Mouse (Mus musculus) ovary, postnatal 14 days (tissue): ENCODE data around the gene Cep250.

ENCODE experiments used
- DNase-seq: peaks from one replicate; pipeline ENCODE4 v3.0.0; 2022; ENCODE audit warnings: low spot score

Gene Cep250

DNA sequence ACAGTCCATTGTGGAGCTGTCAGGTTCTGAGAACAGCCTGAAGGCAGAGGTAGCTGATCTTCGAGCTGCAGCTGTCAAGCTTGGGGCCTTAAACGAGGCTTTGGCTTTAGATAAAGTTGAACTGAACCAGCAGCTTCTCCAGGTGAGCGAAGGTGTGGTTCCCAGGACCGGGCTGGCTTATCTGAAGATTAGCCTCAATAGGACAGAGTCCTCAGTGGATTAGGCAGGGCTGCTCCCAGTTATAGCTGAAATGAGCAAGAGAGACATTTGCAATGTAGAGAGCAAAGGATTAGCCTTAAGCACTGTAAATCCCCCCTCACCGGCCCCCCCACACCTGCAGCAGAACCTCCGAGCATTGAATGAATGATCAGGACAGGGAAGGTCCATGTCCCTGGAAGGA lies 17.1 kb downstream of the Cep250 start:
- DNase-seq = no peak

- no peak for DNase-seq
Measured at GRCm38 (mm10) chr2:155974087-155974731, 18.0 kb downstream of the Cep250 start.

GRCm38 (mm10) chr2:155979328-155979991 lies 23.2 kb downstream of the Cep250 start:
- DNase-seq = no peak

DNA sequence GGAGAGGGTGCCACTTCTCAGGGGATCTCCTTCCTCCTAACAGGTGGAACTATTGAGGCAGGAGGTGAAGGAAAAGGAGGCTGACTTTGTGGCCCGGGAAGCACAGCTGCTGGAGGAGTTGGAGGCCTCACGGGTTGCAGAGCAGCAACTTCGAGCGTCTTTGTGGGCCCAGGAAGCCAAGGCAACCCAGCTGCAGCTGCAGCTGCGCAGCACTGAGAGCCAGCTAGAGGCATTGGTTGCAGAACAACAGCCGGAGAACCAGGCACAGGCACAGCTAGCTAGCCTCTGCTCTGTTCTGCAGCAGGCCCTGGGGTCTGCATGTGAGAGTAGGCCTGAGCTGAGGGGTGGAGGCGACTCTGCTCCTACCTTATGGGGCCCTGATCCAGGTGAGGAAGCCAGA lies 29.5 kb downstream of the Cep250 start:
- DNase-seq = no peak

DNA sequence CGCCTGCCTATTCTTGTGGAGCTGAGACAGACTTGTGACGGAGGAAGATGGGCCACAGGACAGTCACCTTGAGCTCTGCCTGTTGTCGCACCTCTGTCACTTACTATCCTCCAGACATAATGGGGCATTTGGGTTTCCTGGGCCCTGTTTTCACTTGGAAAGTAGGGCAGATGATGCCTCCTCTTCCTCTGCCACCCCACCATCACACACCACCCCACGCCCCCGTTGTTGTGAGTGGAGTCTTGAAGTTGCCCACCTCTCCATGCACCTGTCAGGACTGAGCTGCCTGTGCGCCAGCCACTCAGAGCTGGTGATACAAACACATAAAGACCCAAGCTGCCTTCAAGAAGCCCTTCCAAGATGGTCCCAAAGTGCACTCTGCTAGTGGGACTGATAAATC lies 30.9 kb downstream of the Cep250 start:
- DNase-seq = no peak

DNA sequence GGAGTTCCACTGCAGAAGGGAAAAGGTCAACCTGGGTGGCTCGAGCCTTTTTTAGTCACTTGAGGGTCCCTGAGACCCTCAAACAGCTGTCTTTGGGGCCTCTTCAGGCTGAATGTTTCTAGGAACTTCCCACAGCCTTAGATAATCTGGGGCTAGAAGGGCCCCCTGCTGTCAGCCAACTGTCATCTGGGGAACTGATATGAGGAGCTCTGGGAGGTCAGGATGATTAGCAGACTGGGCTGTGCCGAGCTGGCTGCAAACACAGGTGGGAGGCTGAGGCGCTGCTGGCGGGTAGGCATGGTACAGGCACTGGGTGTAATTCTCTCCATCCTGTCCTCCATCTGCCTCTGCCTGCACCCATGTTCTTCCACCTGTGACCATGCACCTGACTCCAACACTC lies 32.8 kb downstream of the Cep250 start:
- DNase-seq = no peak

- no peak for DNase-seq
Measured at GRCm38 (mm10) chr2:155991151-155991550, 34.9 kb downstream of the Cep250 start.

DNA sequence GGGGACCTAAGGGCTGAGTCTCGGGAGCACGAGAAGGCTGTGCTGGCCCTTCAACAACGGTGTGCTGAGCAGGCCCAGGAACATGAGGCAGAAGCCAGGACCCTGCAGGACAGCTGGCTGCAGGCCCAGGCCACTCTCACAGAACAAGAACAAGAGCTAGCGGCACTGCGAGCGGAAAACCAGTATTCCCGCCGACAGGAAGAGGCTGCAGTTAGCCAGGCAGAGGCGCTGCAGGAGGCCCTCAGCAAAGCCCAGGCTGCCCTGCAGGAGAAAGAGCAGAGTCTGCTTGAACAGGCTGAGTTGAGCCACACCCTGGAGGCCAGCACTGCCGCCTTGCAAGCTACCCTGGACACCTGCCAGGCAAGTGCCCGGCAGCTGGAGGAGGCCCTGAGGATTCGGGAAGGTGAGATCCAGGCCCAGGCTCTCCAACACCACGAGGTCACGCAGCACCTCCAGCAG lies 35.6 kb downstream of the Cep250 start:
- peak; percentile 32 for DNase-seq

GRCm38 (mm10) chr2:156005393-156005792 lies 49.1 kb downstream of the Cep250 start:
- DNase-seq = no peak

DNA sequence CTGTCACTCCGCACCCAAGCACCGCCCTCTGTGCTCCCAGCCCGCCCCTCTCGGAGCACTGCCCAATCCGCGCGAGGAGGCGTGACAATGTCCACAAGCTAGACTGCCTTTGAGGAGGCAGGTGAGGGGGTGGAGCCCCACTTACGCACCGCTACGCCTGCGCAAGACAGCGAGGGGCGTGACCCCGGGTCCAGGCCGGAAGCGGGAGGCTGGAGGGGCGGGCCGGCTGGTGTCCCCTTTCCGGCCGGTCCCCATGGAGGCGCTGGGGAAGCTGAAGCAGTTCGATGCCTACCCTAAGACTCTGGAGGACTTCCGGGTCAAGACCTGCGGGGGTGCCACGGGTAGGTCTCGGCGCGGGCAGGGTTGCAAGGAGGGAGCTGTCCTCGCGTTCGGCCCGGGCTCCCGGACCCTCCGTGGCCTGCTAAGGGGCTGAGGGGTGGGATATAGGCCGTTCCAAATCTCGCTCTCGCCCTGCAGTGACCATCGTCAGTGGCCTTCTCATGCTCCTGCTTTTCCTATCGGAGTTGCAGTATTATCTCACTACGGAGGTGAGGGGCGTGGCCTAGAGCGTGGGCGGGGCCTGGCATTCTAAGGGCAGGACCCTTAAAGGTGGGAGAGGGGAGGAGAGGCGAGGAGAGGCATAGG lies 51.8 kb downstream of the Cep250 start, which contains the start of the genes 6430550D23Rik and Ergic3:
6430550D23Rik (minus strand) TSS at position 90 of the 645 bp plus-strand sequence.
Ergic3 (plus strand) TSS at position 158 of the 645 bp plus-strand sequence.
- DNase-seq = peak; percentile 97

- no peak for DNase-seq
Measured at GRCm38 (mm10) chr2:156018106-156018505, 61.8 kb downstream of the Cep250 start.

DNA sequence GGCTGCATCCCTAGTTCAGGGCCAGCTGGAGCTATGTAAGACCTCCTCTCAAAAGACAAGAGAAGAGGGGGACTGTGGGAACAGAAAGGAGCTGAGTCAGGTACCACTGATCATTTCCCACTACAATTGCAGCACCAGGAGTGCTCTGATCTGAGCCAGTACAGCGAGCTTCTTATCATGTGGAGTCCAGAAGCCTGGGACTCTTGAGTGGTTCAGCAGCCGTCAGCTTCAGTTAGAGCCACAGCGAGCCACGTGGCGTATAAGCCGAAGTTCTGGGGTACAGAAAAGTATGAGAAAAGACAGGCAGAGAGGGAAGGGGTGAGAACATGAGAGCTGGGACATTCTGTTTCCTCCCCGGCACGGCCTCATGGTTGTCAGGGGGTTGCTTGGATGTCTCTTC lies 65.0 kb downstream of the Cep250 start:
- no peak for DNase-seq

DNA sequence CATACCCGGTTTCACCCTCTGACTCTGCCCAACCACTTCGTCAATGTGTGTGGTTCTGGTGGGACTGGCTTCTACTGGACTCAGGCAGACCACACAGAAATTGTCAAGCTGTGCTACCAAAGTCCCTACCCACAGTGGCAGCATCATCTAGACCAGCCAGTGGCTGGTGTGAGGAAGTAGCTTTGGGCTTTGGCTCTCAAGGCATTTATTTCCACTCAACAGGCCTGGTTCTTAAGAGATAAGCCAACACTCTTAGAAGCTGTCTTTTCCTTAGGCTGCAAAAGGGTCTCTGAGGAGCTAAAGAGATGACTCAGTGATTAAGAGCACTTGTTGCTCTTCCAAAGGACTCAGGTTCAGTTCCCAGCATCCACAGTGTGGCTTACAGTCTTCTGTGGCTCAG lies 65.5 kb downstream of the Cep250 start:
- DNase-seq = no peak

DNA sequence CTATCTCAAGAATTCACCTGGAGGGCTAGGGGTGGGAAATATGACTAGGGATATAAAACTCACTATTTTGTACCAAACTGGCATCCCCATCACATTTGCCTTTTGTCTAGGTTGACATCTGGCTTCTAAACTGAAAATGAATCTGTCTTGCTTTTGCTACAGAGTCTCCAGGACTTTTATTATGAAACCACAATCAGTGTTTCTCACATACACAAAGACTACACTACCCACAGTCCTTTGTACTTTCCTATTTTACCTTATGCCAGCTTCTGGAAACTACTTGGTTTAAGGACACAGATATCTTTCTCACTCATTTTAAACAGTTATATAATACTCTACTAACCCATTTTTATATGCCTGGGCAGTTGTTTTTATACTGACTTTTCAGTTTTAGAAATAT lies 69.2 kb downstream of the Cep250 start:
- no peak for DNase-seq

DNA sequence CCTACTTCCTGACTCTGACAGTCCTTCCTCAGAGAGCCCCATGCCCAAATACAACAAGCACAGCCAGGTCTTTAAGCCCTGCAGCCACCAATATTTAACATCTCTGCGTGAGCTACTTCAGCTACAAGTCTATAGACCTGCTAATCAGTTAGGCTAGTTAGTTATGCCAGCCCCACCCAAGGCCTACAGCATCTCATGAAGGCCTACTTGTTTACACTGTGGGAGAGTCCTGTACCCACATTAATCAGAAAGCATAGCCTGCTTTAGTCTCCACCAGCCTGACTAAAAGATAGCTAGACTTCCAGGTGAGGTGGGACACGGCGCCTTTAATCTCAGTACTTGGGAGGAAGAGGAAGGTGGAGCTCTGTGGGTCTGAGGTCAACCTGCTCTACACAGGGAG lies 83.1 kb downstream of the Cep250 start:
- DNase-seq = no peak

- no peak for DNase-seq
Measured at GRCm38 (mm10) chr2:156042903-156043302, 86.6 kb downstream of the Cep250 start.

GRCm38 (mm10) chr2:156047929-156048328 lies 91.7 kb downstream of the Cep250 start:
- DNase-seq = no peak
